Mouse (Mus musculus) stomach, embryonic 15.5 days (tissue): ENCODE data around the gene Igsf8. TPM values are rescaled to one million over a fixed set of nuclear protein-coding genes. Genes with fewer than 3 reads are reported as not detected.

Experiments used
- ATAC-seq: fragments of 200-750 bp; cut with Nextera tagmentation; 2 replicates; pipeline ENCODE4 v1.8.0; 2017; ENCODE audit warnings: low read depth, moderate number of reproducible peaks, moderate TSS enrichment; ENCODE audit not compliant: insufficient read depth, low FRiP score
- H3K27ac ChIP-seq: fragments of 300-500 bp; sonication (generic); 2 replicates; pipeline ENCODE4 v1.5.1; 2015; ENCODE audit warnings: mild to moderate bottlenecking, inconsistent platforms
- H3K27me3 ChIP-seq: fragments of 300-500 bp; sonication (generic); replicated peaks from 2 replicates; pipeline ENCODE4 v1.6.1; 2015; ENCODE audit warnings: inconsistent platforms
- H3K36me3 ChIP-seq: fragments of 300-500 bp; sonication (generic); 2 replicates; pipeline ENCODE4 v1.6.1; 2015; ENCODE audit warnings: inconsistent platforms
- H3K4me1 ChIP-seq: fragments of 300-500 bp; sonication (generic); 2 replicates; pipeline ENCODE4 v1.6.1; 2015; ENCODE audit warnings: inconsistent platforms
- H3K4me2 ChIP-seq: fragments of 300-500 bp; sonication (generic); 2 replicates; pipeline ENCODE4 v1.6.1; 2015; ENCODE audit warnings: mild to moderate bottlenecking, inconsistent platforms
- H3K4me3 ChIP-seq: fragments of 300-500 bp; sonication (generic); replicated peaks from 2 replicates; pipeline ENCODE4 v1.5.1; 2015; ENCODE audit warnings: inconsistent platforms
- H3K9ac ChIP-seq: fragments of 300-500 bp; sonication (generic); 2 replicates; pipeline ENCODE4 v1.6.1; 2015; ENCODE audit warnings: inconsistent platforms
- H3K9me3 ChIP-seq: fragments of 300-500 bp; sonication (generic); 2 replicates; pipeline ENCODE4 v1.6.1; 2016; ENCODE audit warnings: inconsistent platforms
- WGBS: fragments of 180-500 bp; shearing (Covaris S2); methylation state at CpG from one replicate; pipeline ENCODE4 v1.1.7; 2015; 5-methylcytosine and 5-hydroxymethylcytosine counted together
- polyA plus RNA-seq: library from polyadenylated mRNA; unstranded; fragments of >200 nt; fragmentation: Nextera tagmentation; extraction: Ambion mirVana; gene quantifications from 2 replicates; pipeline ENCODE4 v1.2.1, GENCODE M21; 2015

Igsf8 gene
- polyA plus RNA-seq, 1 experiment from 2014 or later, result 44.8 TPM

DNA sequence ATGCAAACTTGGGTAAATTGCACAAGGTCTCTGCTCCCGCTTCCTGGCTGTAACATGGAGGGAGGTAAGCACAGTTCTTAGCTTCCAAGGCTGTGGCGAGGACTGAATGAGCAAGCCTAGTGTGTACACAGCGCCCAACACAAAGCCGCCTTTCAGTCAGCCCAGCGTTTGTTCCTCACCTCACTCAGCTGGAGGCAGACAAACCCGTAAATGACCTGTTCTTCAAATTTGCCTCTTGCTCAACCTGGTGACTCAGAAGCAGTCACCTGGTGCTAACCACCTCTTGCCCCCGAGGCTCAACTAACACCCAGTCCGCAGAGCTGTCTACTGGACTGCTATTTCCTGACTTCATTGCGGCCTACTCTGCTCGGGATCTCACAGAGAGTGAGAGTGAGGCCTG is 46.5 kb downstream of the Igsf8 start:
- H3K27ac ChIP-seq, result peak overlapping the region; percentile 76
- H3K27me3 ChIP-seq, result no peaks in the 10 kb centered on the region
- no peaks in the 10 kb centered on the region for H3K9me3 ChIP-seq
- peak; percentile 56 for ATAC-seq
- H3K4me2 ChIP-seq, result no peak overlapping the region
- H3K4me3 ChIP-seq, result no peak overlapping the region
- H3K9ac ChIP-seq, result no peak overlapping the region
- 56% methylated on average over 10 of the region's 10 CpGs for WGBS
- peaks cover 10% of the 10 kb centered on the region for H3K4me1 ChIP-seq
- H3K36me3 ChIP-seq, result no peaks in the 10 kb centered on the region

DNA sequence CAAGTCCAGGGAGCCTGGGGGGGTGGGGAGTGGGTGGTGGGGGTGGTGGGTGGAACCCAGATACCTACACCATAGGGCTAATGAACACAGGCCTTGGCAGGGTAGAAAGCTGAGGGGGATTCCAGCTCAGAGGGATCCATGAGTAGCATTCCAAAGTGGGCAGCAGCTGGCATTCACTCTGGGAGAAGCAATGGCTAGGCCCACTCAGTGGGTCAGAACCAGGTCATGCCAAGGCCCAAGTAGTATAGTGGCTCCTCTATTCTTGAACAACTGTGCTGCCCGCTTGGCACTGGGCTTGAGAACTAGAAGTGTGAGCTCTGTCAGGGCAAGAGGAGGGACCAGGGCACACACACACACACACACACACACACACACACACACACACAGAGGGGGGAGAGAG is 47.0 kb downstream of the Igsf8 start:
- peaks cover 14% of the 10 kb centered on the region for H3K4me1 ChIP-seq
- peak overlapping the region; percentile 76 for H3K27ac ChIP-seq

DNA sequence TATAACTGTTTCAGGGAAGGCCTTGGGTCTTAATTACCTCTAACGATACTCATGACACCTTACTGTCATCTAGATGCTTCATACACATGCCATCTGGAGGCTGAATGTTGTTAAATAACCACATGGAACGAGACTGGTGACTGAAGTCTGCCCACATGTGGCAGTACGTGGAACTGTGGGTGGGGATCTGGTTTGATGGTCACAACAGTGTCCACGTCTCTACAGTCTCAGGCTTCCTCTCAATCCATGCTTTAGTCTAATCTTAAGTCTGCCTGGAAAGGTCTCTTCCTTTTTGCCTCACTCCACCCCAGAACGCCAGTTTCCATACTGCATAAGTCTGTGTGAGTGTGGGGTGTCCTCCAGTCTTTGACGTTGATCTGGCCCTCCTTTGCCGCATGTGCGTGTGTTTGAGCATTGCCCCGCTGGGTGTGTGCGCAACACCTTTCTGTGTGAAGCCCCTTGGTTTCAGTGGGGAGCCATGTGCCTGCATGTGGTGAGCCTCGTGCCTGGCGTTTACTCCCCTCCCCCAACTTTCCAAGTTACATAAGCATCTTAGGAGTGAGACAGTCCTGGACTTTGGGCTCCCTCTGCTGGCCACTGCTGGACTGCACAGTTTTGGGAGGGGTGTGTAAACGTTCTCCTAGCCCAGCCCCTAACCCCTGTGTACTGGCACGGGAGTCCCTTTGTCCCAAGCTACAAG is 48.4 kb downstream of the Igsf8 start:
- peak; percentile 43 for ATAC-seq
- Histone ChIP-seq H3K27ac (peak overlapping the region; percentile 98), H3K4me3 (peak overlapping the region; percentile 36), H3K27me3 (no peaks in the 10 kb centered on the region), H3K9me3 (no peaks in the 10 kb centered on the region), H3K9ac (peak overlapping the region; percentile 44), H3K4me2 (peak overlapping the region; percentile 88), H3K36me3 (no peaks in the 10 kb centered on the region), H3K4me1 (peaks cover 14% of the 10 kb centered on the region)
- 2% methylated on average over 14 of the region's 14 CpGs for WGBS

More for the DNA sequence above, 47.0 kb downstream of the Igsf8 start:
- Histone ChIP-seq H3K27me3 (no peaks in the 10 kb centered on the region), H3K9ac (no peak overlapping the region), H3K4me3 (no peak overlapping the region), H3K4me2 (no peak overlapping the region), H3K9me3 (no peaks in the 10 kb centered on the region), H3K36me3 (no peaks in the 10 kb centered on the region)
- no peak for ATAC-seq
- WGBS, result 44% methylated on average over 1 of the region's 1 CpGs

DNA sequence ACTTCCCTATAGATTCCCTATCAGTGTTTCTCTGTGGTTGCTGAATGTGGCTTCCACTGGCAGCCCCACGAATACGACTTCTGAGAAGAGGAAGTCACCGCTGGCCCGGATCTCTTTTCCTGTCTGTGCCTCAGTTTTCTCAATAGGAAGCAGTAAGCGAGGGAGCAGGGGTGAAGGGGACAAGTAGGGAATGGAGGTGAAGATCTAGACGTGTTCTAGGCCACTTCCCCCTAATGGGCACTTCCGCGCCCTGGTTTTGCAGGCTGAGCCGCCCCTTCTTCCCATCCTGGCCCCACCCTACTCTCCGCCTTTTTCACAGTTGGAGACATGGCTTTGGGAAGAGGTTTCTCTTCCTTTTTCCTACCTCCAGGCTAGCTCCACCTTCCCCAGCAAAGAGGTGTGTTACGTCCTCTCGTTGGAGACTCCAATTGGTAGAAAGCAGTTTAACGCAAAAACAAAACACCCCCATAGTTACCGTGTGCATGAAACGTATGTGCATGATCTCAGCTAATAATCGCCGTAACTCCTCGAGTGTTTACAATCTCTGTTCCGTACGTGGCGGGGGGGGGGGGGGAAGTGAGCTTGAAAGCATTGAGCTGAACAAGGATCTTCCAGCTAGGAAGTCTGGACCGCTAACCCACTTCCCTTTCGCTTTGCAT is 49.9 kb downstream of the Igsf8 start:
- H3K27me3 ChIP-seq, result no peaks in the 10 kb centered on the region
- no peaks in the 10 kb centered on the region for H3K36me3 ChIP-seq
- H3K4me1 ChIP-seq, result peaks cover 14% of the 10 kb centered on the region
- peak overlapping the region; percentile 95 for H3K4me2 ChIP-seq
- ATAC-seq, result peak; percentile 51
- H3K27ac ChIP-seq, result peak overlapping the region; percentile 98
- 3% methylated on average over 23 of the region's 23 CpGs for WGBS
- H3K4me3 ChIP-seq, result peak overlapping the region; percentile 70
- H3K9me3 ChIP-seq, result no peaks in the 10 kb centered on the region
- peak overlapping the region; percentile 69 for H3K9ac ChIP-seq

DNA sequence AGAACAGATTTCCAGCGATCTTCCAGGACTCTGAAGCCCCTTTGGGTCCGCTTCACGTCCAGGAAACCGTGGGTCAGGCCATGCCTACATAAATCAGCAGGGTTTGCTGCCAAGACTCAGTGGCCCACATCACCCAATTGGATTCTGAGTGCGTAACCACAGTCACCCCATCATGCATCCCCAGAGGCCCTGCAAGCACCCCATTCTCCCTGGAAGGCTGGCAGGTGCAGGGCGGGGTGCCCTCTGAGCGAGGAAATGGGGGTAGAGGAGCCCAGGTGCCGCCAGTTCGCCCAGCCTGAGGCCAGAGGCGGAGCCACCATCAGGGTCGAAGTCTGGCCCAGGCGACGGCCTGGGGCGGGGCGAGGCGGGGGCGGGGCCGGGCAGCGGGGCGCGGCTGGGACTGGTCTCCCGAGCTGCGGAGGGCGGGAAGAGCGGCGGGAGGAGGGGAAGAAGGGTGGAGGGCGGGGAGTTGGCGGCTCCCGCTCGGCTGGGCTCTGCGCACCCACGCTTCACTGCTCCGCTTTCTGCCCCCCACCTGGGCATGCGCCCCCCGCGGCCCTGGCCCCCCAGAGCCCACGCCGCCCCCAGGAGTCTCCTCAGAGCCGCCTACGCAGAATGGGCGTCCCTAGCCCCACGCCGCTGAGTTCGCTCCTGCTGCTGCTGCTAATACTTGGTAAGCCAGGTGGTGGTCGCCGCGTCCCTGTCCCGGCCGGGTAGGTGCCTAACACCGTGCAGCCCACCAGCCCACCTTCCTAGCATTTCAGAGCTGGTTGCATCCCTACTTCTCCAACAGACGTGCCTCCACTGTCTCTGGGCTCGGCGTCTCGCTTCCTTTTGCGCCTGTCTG is 50.7 kb downstream of the Igsf8 start:
- no peaks in the 10 kb centered on the region for H3K36me3 ChIP-seq
- H3K27ac ChIP-seq, result peak overlapping the region; percentile 98
- no peaks in the 10 kb centered on the region for H3K9me3 ChIP-seq
- no peaks in the 10 kb centered on the region for H3K27me3 ChIP-seq
- H3K4me1 ChIP-seq, result peaks cover 14% of the 10 kb centered on the region
- peak overlapping the region; percentile 95 for H3K4me2 ChIP-seq
- peak; percentile 82 for ATAC-seq
- H3K9ac ChIP-seq, result peak overlapping the region; percentile 69
- H3K4me3 ChIP-seq, result peak overlapping the region; percentile 70
- under 1% methylated on average over 41 of the region's 55 CpGs for WGBS

DNA sequence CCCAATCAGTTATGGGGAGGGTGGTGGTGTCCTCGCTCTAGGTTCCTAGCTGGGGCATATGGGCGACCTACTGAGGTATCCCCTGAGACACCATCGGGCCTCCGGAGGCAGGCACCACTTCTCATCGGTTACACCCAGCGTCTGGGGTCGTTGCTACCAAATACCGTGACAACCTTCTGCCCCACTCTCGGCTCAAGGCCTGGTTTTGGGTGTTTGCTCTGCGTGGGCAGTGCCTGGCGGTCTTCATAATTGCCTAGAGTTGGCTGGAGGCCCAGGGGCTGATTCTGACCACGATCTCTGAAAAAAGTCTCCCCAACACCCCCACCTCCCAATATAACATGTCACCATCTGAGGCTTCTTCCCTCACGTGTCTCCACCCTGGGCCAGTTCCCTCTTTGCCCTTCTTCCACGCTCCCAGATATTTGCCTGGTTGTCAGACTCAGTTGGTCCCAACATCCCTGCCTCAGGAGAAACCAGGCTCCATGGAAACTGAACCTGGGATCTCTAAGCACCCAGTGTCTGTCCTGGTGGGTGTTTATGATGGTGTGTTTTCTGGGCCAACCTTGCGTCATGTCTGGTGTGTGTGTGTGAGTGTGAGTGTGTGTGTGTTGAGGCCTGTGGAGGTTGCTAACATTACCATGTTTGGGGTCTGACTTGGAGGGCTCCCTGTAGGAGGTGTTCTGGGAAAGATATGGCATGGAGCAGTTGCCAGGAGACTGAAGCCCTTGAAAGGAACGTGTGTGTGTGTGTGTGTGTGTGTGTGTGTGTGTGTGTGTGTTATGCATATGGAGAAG is 51.5 kb downstream of the Igsf8 start:
- WGBS, result 14% methylated on average over 16 of the region's 16 CpGs

DNA sequence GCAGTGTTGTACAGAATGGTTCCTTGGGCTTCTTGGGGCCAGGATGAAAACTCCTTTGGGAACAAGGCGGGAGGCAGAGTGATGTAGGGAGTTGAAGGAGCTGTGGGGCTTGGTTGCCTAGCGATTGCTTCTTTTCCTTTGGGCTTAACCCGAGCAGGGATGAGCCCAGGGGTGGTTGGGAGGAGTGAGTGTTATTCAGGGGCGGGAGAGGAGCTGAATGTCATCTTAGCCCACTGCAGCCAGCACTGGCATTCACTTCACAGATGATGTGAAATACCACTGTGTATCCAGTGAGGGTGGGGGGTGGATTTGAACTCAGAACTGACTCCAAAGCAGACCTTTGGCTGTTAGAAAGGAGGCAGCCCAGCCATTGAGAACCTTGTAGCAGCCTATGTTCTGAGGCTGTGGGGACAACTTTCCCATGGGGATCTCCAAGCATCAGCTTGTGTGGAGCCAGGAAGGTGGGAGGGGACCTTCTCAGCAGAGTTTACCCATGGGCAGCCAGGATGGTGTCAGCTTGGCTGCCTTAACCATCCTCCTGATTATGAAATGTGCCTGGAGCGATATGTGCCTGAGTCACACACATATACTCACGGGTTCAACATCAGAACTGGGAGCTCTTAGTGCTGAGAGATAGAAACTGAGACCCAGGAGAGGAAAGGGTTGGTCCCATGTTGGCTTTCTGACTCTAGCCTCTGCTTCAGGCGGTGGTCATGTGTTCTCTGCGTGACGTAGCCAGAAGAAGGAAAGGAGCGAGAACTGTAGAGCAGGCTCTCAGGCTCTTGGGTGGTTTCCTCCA is 52.4 kb downstream of the Igsf8 start:
- 0 out of 2 replicates have a peak overlapping the region, but pooled peaks have one; percentile 70 for H3K4me3 ChIP-seq
- H3K9me3 ChIP-seq, result no peaks in the 10 kb centered on the region
- peaks cover 14% of the 10 kb centered on the region for H3K4me1 ChIP-seq
- no peak overlapping the region for H3K9ac ChIP-seq
- peak overlapping the region; percentile 95 for H3K4me2 ChIP-seq
- 77% methylated on average over 10 of the region's 10 CpGs for WGBS
- no peak overlapping the region for H3K27ac ChIP-seq
- H3K36me3 ChIP-seq, result no peaks in the 10 kb centered on the region
- H3K27me3 ChIP-seq, result no peaks in the 10 kb centered on the region
- no peak for ATAC-seq

More for the DNA sequence above, 51.5 kb downstream of the Igsf8 start:
- Histone ChIP-seq H3K9ac (peak overlapping the region; percentile 43; the same call in 1 of the 2 replicates), H3K4me1 (peaks cover 14% of the 10 kb centered on the region), H3K4me3 (peak overlapping the region; percentile 70), H3K9me3 (no peaks in the 10 kb centered on the region), H3K27me3 (no peaks in the 10 kb centered on the region), H3K27ac (no peak overlapping the region), H3K4me2 (peak overlapping the region; percentile 95), H3K36me3 (no peaks in the 10 kb centered on the region)
- no peak for ATAC-seq

DNA sequence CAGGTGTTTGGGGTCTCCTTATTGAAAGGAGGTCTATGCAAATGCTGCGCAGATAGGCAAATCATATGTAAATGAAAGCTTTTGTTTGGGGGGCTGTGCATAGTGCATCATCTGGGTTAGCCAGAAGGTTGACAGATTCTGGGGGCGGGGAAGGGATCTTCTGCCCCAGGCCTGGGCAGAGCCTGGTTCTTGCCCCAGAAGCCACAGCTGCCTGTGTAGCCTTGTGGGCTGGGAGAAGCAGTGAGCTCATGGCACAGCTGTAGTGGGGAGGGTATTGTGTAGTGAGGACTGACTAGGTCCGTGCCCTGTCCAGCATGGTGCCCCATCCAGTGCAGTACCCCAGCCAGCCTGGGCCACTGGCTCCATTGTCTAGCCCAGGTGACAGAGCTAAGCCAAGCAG is 53.5 kb downstream of the Igsf8 start:
- WGBS, result 88% methylated on average over 3 of the region's 3 CpGs
- Histone ChIP-seq H3K9ac (no peak overlapping the region), H3K4me1 (peaks cover 12% of the 10 kb centered on the region), H3K4me2 (no peak overlapping the region), H3K9me3 (no peaks in the 10 kb centered on the region), H3K36me3 (no peaks in the 10 kb centered on the region), H3K27ac (no peak overlapping the region), H3K4me3 (no peak overlapping the region), H3K27me3 (no peaks in the 10 kb centered on the region)
- ATAC-seq, result no peak

DNA sequence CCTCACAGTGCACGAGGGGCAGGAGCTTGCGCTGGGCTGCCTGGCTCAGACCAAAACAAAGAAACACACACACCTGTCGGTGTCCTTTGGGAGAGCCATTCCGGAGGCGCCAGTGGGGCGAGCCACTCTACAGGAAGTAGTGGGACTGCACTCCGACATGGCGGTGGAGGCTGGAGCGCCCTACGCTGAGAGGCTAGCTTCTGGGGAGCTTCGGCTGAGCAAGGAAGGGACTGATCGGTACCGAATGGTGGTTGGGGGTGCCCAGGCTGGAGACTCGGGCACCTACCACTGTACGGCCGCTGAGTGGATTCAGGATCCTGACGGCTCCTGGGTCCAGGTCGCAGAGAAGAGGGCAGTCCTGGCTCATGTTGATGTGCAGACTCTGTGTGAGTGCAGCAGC is 56.0 kb downstream of the Igsf8 start:
- WGBS, result 75% methylated on average over 18 of the region's 18 CpGs
- Histone ChIP-seq H3K4me3 (no peak overlapping the region), H3K27me3 (no peaks in the 10 kb centered on the region), H3K9ac (no peak overlapping the region), H3K4me2 (no peak overlapping the region), H3K27ac (no peak overlapping the region), H3K9me3 (no peaks in the 10 kb centered on the region), H3K36me3 (no peaks in the 10 kb centered on the region), H3K4me1 (peaks cover 8% of the 10 kb centered on the region)
- no peak for ATAC-seq

DNA sequence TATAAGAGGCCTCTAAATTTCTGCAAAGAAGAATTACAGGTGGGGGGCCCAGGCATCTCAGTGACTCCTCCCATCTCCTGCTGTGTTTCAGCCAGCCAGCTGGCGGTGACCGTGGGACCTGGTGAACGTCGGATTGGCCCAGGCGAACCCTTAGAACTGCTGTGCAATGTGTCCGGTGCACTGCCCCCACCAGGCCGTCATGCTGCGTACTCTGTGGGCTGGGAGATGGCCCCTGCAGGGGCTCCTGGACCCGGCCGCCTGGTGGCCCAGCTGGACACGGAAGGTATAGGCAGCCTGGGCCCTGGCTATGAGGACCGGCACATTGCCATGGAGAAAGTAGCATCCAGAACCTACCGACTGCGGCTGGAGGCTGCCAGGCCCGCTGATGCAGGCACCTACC is 56.5 kb downstream of the Igsf8 start:
- no peak overlapping the region for H3K9ac ChIP-seq
- H3K4me3 ChIP-seq, result no peak overlapping the region
- H3K27ac ChIP-seq, result no peak overlapping the region
- no peak overlapping the region for H3K4me2 ChIP-seq
- no peaks in the 10 kb centered on the region for H3K36me3 ChIP-seq
- peaks cover 4% of the 10 kb centered on the region for H3K4me1 ChIP-seq
- 75% methylated on average over 15 of the region's 15 CpGs for WGBS
- no peak for ATAC-seq
- H3K27me3 ChIP-seq, result no peaks in the 10 kb centered on the region
- H3K9me3 ChIP-seq, result no peaks in the 10 kb centered on the region
